Mouse (Mus musculus) embryonic stem cell, embryonic (primary cell): Measurements from ENCODE around the gene Mgat2.
"Not testable (repeated sequence)": the region's sequence is repeated elsewhere in the genome, so short reads cannot be mapped to it uniquely, and the experiment has no call there.

Source experiments
- CTCF ChIA-PET, 4 experiments: fragments of 300-600 bp in 2 of 4; fragments of 350-600 bp in 2 of 4; sonication (Branson Sonifier 250); formaldehyde crosslinking; loops; one replicate each; lab custom pipeline; 2022; ENCODE audit warnings: inconsistent platforms in 2 of 4; lab: Charles Lee
- POLR2A ChIA-PET, 4 experiments: fragments of 300-600 bp in 2 of 4; fragments of 350-600 bp in 2 of 4; sonication (Branson Sonifier 250); formaldehyde crosslinking; loops; one replicate each; lab custom pipeline; 2022; ENCODE audit warnings: antibody characterized with exemption in 4 of 4, inconsistent platforms in 1 of 4; lab: Charles Lee

Gene Mgat2

GRCm38 (mm10) chr12:69183583-69184308, at the start of gene Mgat2, which contains the start of gene Rpl36al:
TSS of gene Mgat2 (plus strand) at chr12:69184157.
TSS of gene Rpl36al (minus strand) at chr12:69184083.
- ChIA-PET POLR2A (interaction anchor here in 3 of 4 experiments (0.6 to 3.4 kb wide), 26 partner anchors 8 to 263 kb away, joined by 3 to 33 read pairs (median 7); partner anchors contain the start of genes Gm49383 (in 3 of the 3), Lrr1 (in 3 of the 3), Dnaaf2 (in 2 of the 3) and Rps29 (in 2 of the 3)), CTCF (interaction anchor here in 2 of 4 experiments (0.6 to 2.1 kb wide), 3 partner anchors 14 to 40 kb away, joined by 3 to 6 read pairs (median 5); partner anchors contain the start of gene Gm49383 (in 1 of the 2))

- ChIA-PET POLR2A (no interaction called here), CTCF (no interaction called here)
Measured at GRCm38 (mm10) chr12:69139201-69139600, 44.8 kb upstream of the Mgat2 start.

- POLR2A ChIA-PET: interaction anchor here in 2 of 4 experiments (0.6 to 4.0 kb wide), 3 partner anchors 8 to 17 kb away, joined by 3 to 23 read pairs (median 3); no protein-coding TSS in a partner anchor
Measured at GRCm38 (mm10) chr12:69139841-69140240, 44.1 kb upstream of the Mgat2 start.

GRCm38 (mm10) chr12:69143460-69143859, 40.5 kb upstream of the Mgat2 start:
- ChIA-PET POLR2A (interaction anchor here in 2 of 4 experiments (1.2 to 4.0 kb wide), 3 partner anchors 13 to 15 kb away, joined by 3 to 23 read pairs (median 4); partner anchors contain the start of gene Rps29 (in 2 of the 2)), CTCF (interaction anchor here in 2 of 4 experiments (0.8 to 1.5 kb wide), 2 partner anchors 11 to 16 kb away, joined by 3 read pairs; no protein-coding TSS in a partner anchor)

More at GRCm38 (mm10) chr12:69139841-69140240, 44.1 kb upstream of the Mgat2 start:
- CTCF ChIA-PET: no interaction called here

GRCm38 (mm10) chr12:69147166-69147735, 36.7 kb upstream of the Mgat2 start:
- CTCF ChIA-PET: interaction anchor here in 1 of 4 experiments (0.6 kb wide), 1 partner anchor 155 kb away, joined by 3 read pairs; no protein-coding TSS in a partner anchor
- POLR2A ChIA-PET: interaction anchor here in 3 of 4 experiments (0.8 to 4.1 kb wide), 3 partner anchors 9 to 11 kb away, joined by 3 to 24 read pairs (median 22); partner anchors contain the start of gene Rps29 (in 1 of the 3)

- POLR2A ChIA-PET: interaction anchor here in 3 of 4 experiments (1.2 to 4.1 kb wide), 5 partner anchors 6 to 9 kb away, joined by 3 to 24 read pairs (median 9); partner anchors contain the start of gene Rps29 (in 3 of the 3)
- CTCF ChIA-PET: interaction anchor here in 1 of 4 experiments (0.6 kb wide), 1 partner anchor 23 kb away, joined by 4 read pairs; no protein-coding TSS in a partner anchor
Measured at GRCm38 (mm10) chr12:69150049-69150448, 33.9 kb upstream of the Mgat2 start.

GRCm38 (mm10) chr12:69155923-69156322, 28.0 kb upstream of the Mgat2 start:
- POLR2A ChIA-PET: interaction anchor here (0.6 to 4.9 kb wide), 25 partner anchors 8 to 126 kb away, joined by 3 to 96 read pairs (median 6); partner anchors contain the start of genes Lrr1 (in 3 of the 4), Mgat2 (in 1 of the 4) and Rpl36al (in 1 of the 4)
- CTCF ChIA-PET: no interaction called here

GRCm38 (mm10) chr12:69156436-69156835, 27.5 kb upstream of the Mgat2 start:
- CTCF ChIA-PET: no interaction called here

GRCm38 (mm10) chr12:69157107-69157506, 26.9 kb upstream of the Mgat2 start:
- ChIA-PET POLR2A (interaction anchor here (0.7 to 4.9 kb wide), 33 partner anchors 8 to 101 kb away, joined by 3 to 96 read pairs (median 7); partner anchors contain the start of genes Lrr1 (in 2 of the 4), Mgat2 (in 2 of the 4), Rpl36al (in 2 of the 4) and Dnaaf2 (in 1 of the 4)), CTCF (no interaction called here)

More at GRCm38 (mm10) chr12:69156436-69156835, 27.5 kb upstream of the Mgat2 start:
- POLR2A ChIA-PET: interaction anchor here (0.6 to 4.9 kb wide), 30 partner anchors 8 to 127 kb away, joined by 3 to 96 read pairs (median 6); partner anchors contain the start of genes Lrr1 (in 3 of the 4), Dnaaf2 (in 1 of the 4), Gm49383 (in 1 of the 4) and Mgat2 (in 1 of the 4)

- POLR2A ChIA-PET: interaction anchor here (0.6 to 4.9 kb wide), 69 partner anchors 8 to 1857 kb away, joined by 3 to 96 read pairs (median 4); partner anchors contain the start of genes Gm49383 (in 3 of the 4), Lrr1 (in 3 of the 4), Atp5s (in 2 of the 4) and L2hgdh (in 2 of the 4)
- CTCF ChIA-PET: interaction anchor here in 2 of 4 experiments (0.8 to 1.8 kb wide), 5 partner anchors 10 to 31 kb away, joined by 3 to 6 read pairs (median 4); partner anchors contain the start of gene Lrr1 (in 1 of the 2)
Measured at GRCm38 (mm10) chr12:69158366-69158764, 25.6 kb upstream of the Mgat2 start.

GRCm38 (mm10) chr12:69158765-69159577, 25.0 kb upstream of the Mgat2 start, which contains the start of gene Rps29:
TSS of gene Rps29 (minus strand) at chr12:69159186.
- ChIA-PET POLR2A (interaction anchor here (0.6 to 4.9 kb wide), 72 partner anchors 9 to 1857 kb away, joined by 3 to 96 read pairs (median 4); partner anchors contain the start of genes Gm49383 (in 3 of the 4), Lrr1 (in 3 of the 4), Atp5s (in 2 of the 4) and L2hgdh (in 2 of the 4)), CTCF (interaction anchor here in 2 of 4 experiments (0.8 to 1.8 kb wide), 6 partner anchors 10 to 32 kb away, joined by 3 to 6 read pairs (median 4); partner anchors contain the start of gene Lrr1 (in 1 of the 2))

- CTCF ChIA-PET: interaction anchor here in 2 of 4 experiments (0.8 to 1.8 kb wide), 4 partner anchors 9 to 32 kb away, joined by 3 to 6 read pairs (median 5); partner anchors contain the start of gene Lrr1 (in 1 of the 2)
- POLR2A ChIA-PET: interaction anchor here (0.6 to 4.9 kb wide), 59 partner anchors 9 to 1811 kb away, joined by 3 to 96 read pairs (median 5); partner anchors contain the start of genes Gm49383 (in 3 of the 4), Lrr1 (in 3 of the 4), Atp5s (in 2 of the 4) and L2hgdh (in 2 of the 4)
Measured at GRCm38 (mm10) chr12:69159578-69159940, 24.4 kb upstream of the Mgat2 start.

- POLR2A ChIA-PET: interaction anchor here in 3 of 4 experiments (0.6 to 1.7 kb wide), 7 partner anchors 8 to 969 kb away, joined by 3 to 8 read pairs (median 5); partner anchors contain the start of genes Lrr1 (in 1 of the 3) and Mgat2 (in 1 of the 3)
- CTCF ChIA-PET: not testable (repeated sequence)
Measured at GRCm38 (mm10) chr12:69160677-69161076, 23.3 kb upstream of the Mgat2 start.

GRCm38 (mm10) chr12:69163586-69163985, 20.4 kb upstream of the Mgat2 start:
- POLR2A ChIA-PET: interaction anchor here in 1 of 4 experiments (0.9 to 1.9 kb wide), 5 partner anchors 8 to 37 kb away, joined by 3 to 13 read pairs (median 6); partner anchors contain the start of genes Gm49383, Mgat2 and Rpl36al
- CTCF ChIA-PET: not testable (repeated sequence)

- ChIA-PET POLR2A (interaction anchor here in 2 of 4 experiments (0.6 to 1.9 kb wide), 6 partner anchors 8 to 561 kb away, joined by 4 to 13 read pairs (median 6); partner anchors contain the start of genes Mgat2 (in 1 of the 2) and Rpl36al (in 1 of the 2)), CTCF (no interaction called here)
Measured at GRCm38 (mm10) chr12:69164904-69165303, 19.1 kb upstream of the Mgat2 start.
